Mouse (Mus musculus) hindbrain, embryonic 16.5 days (tissue): ENCODE measurements around the gene Slc4a10. TPM values are rescaled to one million over a fixed set of nuclear protein-coding genes. Genes with fewer than 3 reads are reported as not detected.

ENCODE experiments used
- ATAC-seq: fragments of 200-750 bp; cut with Nextera tagmentation; 2 replicates; pipeline ENCODE4 v1.8.0; 2017; ENCODE audit warnings: moderate TSS enrichment, moderate library complexity
- H3K27ac ChIP-seq: fragments of 300-500 bp; sonication (generic); 2 replicates; pipeline ENCODE4 v1.5.1; 2014; ENCODE audit warnings: low read depth, mild to moderate bottlenecking, control low read depth, low read length, moderate library complexity
- H3K27me3 ChIP-seq: fragments of 300-500 bp; sonication (generic); replicated peaks from 2 replicates; pipeline ENCODE4 v1.6.1; 2014; ENCODE audit warnings: low read length; ENCODE audit not compliant: control insufficient read depth, insufficient read depth
- H3K36me3 ChIP-seq: fragments of 300-500 bp; sonication (generic); 2 replicates; pipeline ENCODE4 v1.6.1; 2014; ENCODE audit warnings: mild to moderate bottlenecking, low read length, moderate library complexity, mixed read lengths; ENCODE audit not compliant: control insufficient read depth, insufficient read depth
- H3K4me1 ChIP-seq: fragments of 300-500 bp; sonication (generic); 2 replicates; pipeline ENCODE4 v1.6.1; 2014; ENCODE audit warnings: low read depth, low read length; ENCODE audit not compliant: control insufficient read depth, insufficient read depth
- H3K4me2 ChIP-seq: fragments of 300-500 bp; sonication (generic); 2 replicates; pipeline ENCODE4 v1.6.1; 2014; ENCODE audit warnings: mild to moderate bottlenecking, low read length, control low read depth, moderate library complexity
- H3K4me3 ChIP-seq: fragments of 300-500 bp; sonication (generic); 2 replicates; pipeline ENCODE4 v1.5.1; 2014; ENCODE audit warnings: mild to moderate bottlenecking, low read length, control low read depth, moderate library complexity
- H3K9ac ChIP-seq: fragments of 300-500 bp; sonication (generic); 2 replicates; pipeline ENCODE4 v1.6.1; 2014; ENCODE audit warnings: low read depth, mild to moderate bottlenecking, control low read depth, low read length, moderate library complexity
- H3K9me3 ChIP-seq: fragments of 300-500 bp; sonication (generic); 2 replicates; pipeline ENCODE4 v1.6.1; 2014; ENCODE audit warnings: mild to moderate bottlenecking, low read length, moderate library complexity; ENCODE audit not compliant: control insufficient read depth
- WGBS: fragments of 180-500 bp; shearing (Covaris S2); extraction: QIAGEN DNeasy Blood & Tissue Kit; methylation state at CpG from one replicate; pipeline ENCODE4 v1.1.7; 2014; 5-methylcytosine and 5-hydroxymethylcytosine counted together
- polyA plus RNA-seq: library from polyadenylated mRNA; unstranded; fragments of >200 nt; fragmentation: Nextera tagmentation; extraction: Ambion mirVana; gene quantifications from 2 replicates; pipeline ENCODE4 v1.2.1, GENCODE M21; 2015

Gene Slc4a10
- polyA plus RNA-seq, 1 experiment from 2014 or later: 29.2 TPM

GRCm38 (mm10) chr2:62334397-62335243 is 288.4 kb downstream of the Slc4a10 start:
- no peak; the same call in 1 of the 2 replicates for ATAC-seq
- no peak overlapping the region for H3K4me3 ChIP-seq
- no peaks in the 10 kb centered on the region for H3K4me1 ChIP-seq
- no peak overlapping the region for H3K27ac ChIP-seq
- 81% methylated on average over 4 of the region's 4 CpGs for WGBS
- H3K4me2 ChIP-seq: no peak overlapping the region
- H3K36me3 ChIP-seq: no peaks in the 10 kb centered on the region
- no peak overlapping the region for H3K9ac ChIP-seq
- H3K27me3 ChIP-seq: no peaks in the 10 kb centered on the region
- H3K9me3 ChIP-seq: no peaks in the 10 kb centered on the region

GRCm38 (mm10) chr2:62337086-62337485 is 290.8 kb downstream of the Slc4a10 start:
- Histone ChIP-seq H3K4me2 (no peak overlapping the region), H3K27me3 (no peaks in the 10 kb centered on the region), H3K36me3 (no peaks in the 10 kb centered on the region), H3K27ac (no peak overlapping the region), H3K9ac (no peak overlapping the region), H3K4me3 (no peak overlapping the region), H3K9me3 (no peaks in the 10 kb centered on the region), H3K4me1 (0 out of 2 replicates have a peak, but pooled peaks cover 2% of the 10 kb centered on the region)
- no peak for ATAC-seq
- 88% methylated on average over 7 of the region's 7 CpGs for WGBS

GRCm38 (mm10) chr2:62339222-62339944 is 293.1 kb downstream of the Slc4a10 start:
- Histone ChIP-seq H3K4me1 (0 out of 2 replicates have a peak, but pooled peaks cover 2% of the 10 kb centered on the region), H3K36me3 (no peaks in the 10 kb centered on the region), H3K4me3 (no peak overlapping the region), H3K4me2 (no peak overlapping the region), H3K27me3 (no peaks in the 10 kb centered on the region), H3K27ac (no peak overlapping the region), H3K9ac (no peak overlapping the region), H3K9me3 (no peaks in the 10 kb centered on the region)
- 66% methylated on average over 4 of the region's 4 CpGs for WGBS
- no peak for ATAC-seq

- 74% methylated on average over 3 of the region's 3 CpGs for WGBS
- Histone ChIP-seq H3K4me1 (0 out of 2 replicates have a peak, but pooled peaks cover 2% of the 10 kb centered on the region), H3K27ac (no peak overlapping the region), H3K36me3 (no peaks in the 10 kb centered on the region), H3K4me2 (peak overlapping the region; percentile 41), H3K9me3 (no peaks in the 10 kb centered on the region), H3K9ac (no peak overlapping the region), H3K27me3 (no peaks in the 10 kb centered on the region), H3K4me3 (no peak overlapping the region)
- no peak for ATAC-seq
Measured at GRCm38 (mm10) chr2:62341061-62341733, 294.9 kb downstream of the Slc4a10 start.

- H3K4me2 ChIP-seq: peak overlapping the region; percentile 41
- H3K36me3 ChIP-seq: no peaks in the 10 kb centered on the region
- H3K9ac ChIP-seq: no peak overlapping the region
- no peak overlapping the region for H3K4me3 ChIP-seq
- 0 out of 2 replicates have a peak, but pooled peaks cover 2% of the 10 kb centered on the region for H3K4me1 ChIP-seq
- 24% methylated on average over 14 of the region's 14 CpGs for WGBS
- no peaks in the 10 kb centered on the region for H3K9me3 ChIP-seq
- peak; percentile 73 for ATAC-seq
- H3K27me3 ChIP-seq: no peaks in the 10 kb centered on the region
- no peak overlapping the region for H3K27ac ChIP-seq
Measured at GRCm38 (mm10) chr2:62341734-62342128, 295.5 kb downstream of the Slc4a10 start.

GRCm38 (mm10) chr2:62344367-62344766 is 298.1 kb downstream of the Slc4a10 start:
- ATAC-seq: no peak
- Histone ChIP-seq H3K4me2 (no peak overlapping the region), H3K9ac (no peak overlapping the region), H3K9me3 (no peaks in the 10 kb centered on the region), H3K27me3 (no peaks in the 10 kb centered on the region), H3K27ac (no peak overlapping the region), H3K36me3 (no peaks in the 10 kb centered on the region), H3K4me1 (0 out of 2 replicates have a peak, but pooled peaks cover 2% of the 10 kb centered on the region), H3K4me3 (no peak overlapping the region)
- WGBS: 53% methylated on average over 6 of the region's 6 CpGs

- 23% methylated on average over 1 of the region's 1 CpGs for WGBS
- no peaks in the 10 kb centered on the region for H3K9me3 ChIP-seq
- no peak overlapping the region for H3K9ac ChIP-seq
- H3K4me3 ChIP-seq: no peak overlapping the region
- H3K27me3 ChIP-seq: no peaks in the 10 kb centered on the region
- H3K36me3 ChIP-seq: no peaks in the 10 kb centered on the region
- H3K4me1 ChIP-seq: no peaks in the 10 kb centered on the region
- no peak overlapping the region for H3K4me2 ChIP-seq
- ATAC-seq: no peak
- H3K27ac ChIP-seq: no peak overlapping the region
Measured at GRCm38 (mm10) chr2:62346771-62347170, 300.5 kb downstream of the Slc4a10 start.

- Histone ChIP-seq H3K4me1 (no peaks in the 10 kb centered on the region), H3K9ac (no peak overlapping the region), H3K4me2 (no peak overlapping the region), H3K4me3 (no peak overlapping the region), H3K9me3 (no peaks in the 10 kb centered on the region), H3K27me3 (no peaks in the 10 kb centered on the region), H3K36me3 (no peaks in the 10 kb centered on the region), H3K27ac (no peak overlapping the region)
- WGBS: 90% methylated on average over 9 of the region's 9 CpGs
- no peak for ATAC-seq
Measured at GRCm38 (mm10) chr2:62347762-62348161, 301.5 kb downstream of the Slc4a10 start.

- no peaks in the 10 kb centered on the region for H3K36me3 ChIP-seq
- no peaks in the 10 kb centered on the region for H3K27me3 ChIP-seq
- no peak for ATAC-seq
- WGBS: 80% methylated on average over 3 of the region's 3 CpGs
- H3K9ac ChIP-seq: no peak overlapping the region
- H3K27ac ChIP-seq: no peak overlapping the region
- no peak overlapping the region for H3K4me2 ChIP-seq
- H3K4me3 ChIP-seq: no peak overlapping the region
- H3K4me1 ChIP-seq: no peaks in the 10 kb centered on the region
- no peaks in the 10 kb centered on the region for H3K9me3 ChIP-seq
Measured at GRCm38 (mm10) chr2:62352035-62352434, 305.8 kb downstream of the Slc4a10 start.
